Mouse (Mus musculus): ENCODE measurements around the gene Trpc4ap.

DNA sequence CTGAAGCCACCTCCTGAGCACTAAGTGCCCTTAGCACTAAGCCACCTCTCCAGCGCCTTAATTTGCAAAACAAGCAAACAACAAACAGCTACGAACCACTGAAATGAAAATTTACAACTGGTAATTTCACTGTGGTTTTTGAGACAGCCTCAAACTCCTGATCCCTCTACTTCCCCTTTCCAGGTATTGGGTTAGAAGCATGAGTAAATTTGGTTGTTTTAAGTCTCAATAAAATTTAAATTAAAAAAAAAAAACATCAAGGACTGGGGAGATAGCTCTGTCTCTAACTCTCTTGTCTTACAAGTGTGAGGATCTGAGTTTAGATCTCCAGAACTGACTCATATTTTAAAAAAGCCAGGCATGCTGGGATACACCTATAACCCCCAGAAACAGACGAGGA, 9.0 kb downstream of the Trpc4ap start:
- TF ChIP-seq CTCF (IDR thresholded peaks at IDR 0.05; ENCODE audit: insufficient read depth, low read length) (no peak), POLR2A (IDR thresholded peaks at IDR 0.05; ENCODE audit: borderline replicate concordance, extremely low read depth, low read depth, low read length) (no peak)
